Mouse (Mus musculus): Measurements from ENCODE around the gene Slc12a6.

GRCm38 (mm10) chr2:112265448-112266241 lies at the start of gene Slc12a6:
- TF ChIP-seq CTCF (IDR thresholded peaks at IDR 0.05; ENCODE audit: control insufficient read depth, insufficient read depth, insufficient read length) (no peak), MAX (IDR thresholded peaks at IDR 0.05) (peak; percentile 40), FOSL1 (IDR thresholded peaks at IDR 0.05; ENCODE audit: insufficient read depth, low read length, poor library complexity, severe bottlenecking) (no peak), MYOG (IDR thresholded peaks at IDR 0.05; ENCODE audit: control insufficient read depth, extremely low read depth, insufficient read length) (no peak)

Data from C2C12 (cell line).